Mouse (Mus musculus) ES-E14 (cell line): ENCODE measurements at regions not wholly inside any gene's neighbourhood (a gene's known extent, or its start where the extent isn't known, plus 50 kb on each side); places are given as distances from the start of the nearest gene placed in this dataset.

Source experiments
- DNase-seq: peaks from one replicate; pipeline ENCODE4 v3.0.0-alpha.2; 2013; ENCODE audit warnings: low read depth, low spot score
- H3K27ac ChIP-seq: 2 replicates; pipeline ENCODE4 v1.5.1; 2012; ENCODE audit warnings: low read depth, mild to moderate bottlenecking, low read length, moderate library complexity, mixed read lengths; ENCODE audit not compliant: poor library complexity, insufficient read depth, severe bottlenecking
- H3K36me3 ChIP-seq: 2 replicates; pipeline ENCODE4 v1.6.1; 2012; ENCODE audit warnings: mild to moderate bottlenecking, low read length, moderate library complexity, mixed read lengths; ENCODE audit not compliant: control insufficient read depth, poor library complexity, insufficient read depth, severe bottlenecking
- H3K4me1 ChIP-seq, 2 experiments: fragments of 150-350 bp in 1 of 2; sonication (generic) in 1 of 2; 2 replicates each; pipeline ENCODE4 v1.6.1; 2012; ENCODE audit warnings: low read length in 2 of 2, mild to moderate bottlenecking in 1 of 2, mixed read lengths in 1 of 2; ENCODE audit not compliant: control insufficient read depth in 2 of 2, insufficient read depth in 2 of 2, poor library complexity in 1 of 2
- H3K4me3 ChIP-seq, 2 experiments: fragments of 150-350 bp in 1 of 2; sonication (generic) in 1 of 2; 2 replicates each; pipeline ENCODE4 v1.5.1; 2012; ENCODE audit warnings: low read length in 2 of 2, low read depth in 1 of 2, mild to moderate bottlenecking in 1 of 2, mixed read lengths in 1 of 2; ENCODE audit not compliant: insufficient read depth in 1 of 2, poor library complexity in 1 of 2, severe bottlenecking in 1 of 2
- H3K9ac ChIP-seq: 2 replicates; pipeline ENCODE4 v1.6.1; 2012; ENCODE audit warnings: low read depth, mild to moderate bottlenecking, low read length, mixed read lengths; ENCODE audit not compliant: poor library complexity, insufficient read depth, severe bottlenecking
- H3K9me3 ChIP-seq: fragments of 150-350 bp; sonication (generic); 2 replicates; pipeline ENCODE4 v1.6.1; 2012; ENCODE audit warnings: low read depth, mild to moderate bottlenecking, low read length; ENCODE audit not compliant: control insufficient read depth, insufficient read depth
- CHD2 ChIP-seq: IDR thresholded peaks from 2 replicates; pipeline ENCODE4 v1.6.1; 2014; ENCODE audit warnings: mild to moderate bottlenecking, low read depth, low read length, inconsistent platforms
- HCFC1 ChIP-seq: IDR thresholded peaks from 2 replicates; pipeline ENCODE4 v1.6.1; 2012; ENCODE audit warnings: low read length, inconsistent platforms, borderline replicate concordance; ENCODE audit not compliant: insufficient read depth
- MAFK ChIP-seq: IDR thresholded peaks from 2 replicates; pipeline ENCODE4 v1.6.1; 2014; ENCODE audit warnings: mild to moderate bottlenecking, low read depth, low read length, inconsistent platforms; ENCODE audit not compliant: insufficient read depth
- ZC3H11A ChIP-seq: IDR thresholded peaks from 2 replicates; pipeline ENCODE4 v1.6.1; 2012; ENCODE audit warnings: low read depth, mild to moderate bottlenecking, inconsistent platforms, low read length, borderline replicate concordance
- ZNF384 ChIP-seq: IDR thresholded peaks from 2 replicates; pipeline ENCODE4 v1.6.1; 2012; ENCODE audit warnings: low read depth, low read length, inconsistent platforms
- in situ Hi-C, 2 experiments: fragments of 600-800 bp; cut with MboI; formaldehyde crosslinking; loops; one replicate each; pipeline ENCODE4 v1.15.1; 2025; ENCODE audit warnings: low sequenced_read_pairs in 2 of 2, inconsistent platforms in 1 of 2; ENCODE audit not compliant: unreplicated experiment in 2 of 2

- Histone ChIP-seq H3K9ac (no peak overlapping the region), H3K4me1 (no peaks in the 10 kb centered on the region), H3K9me3 (no peaks in the 10 kb centered on the region), H3K4me3 (no peak overlapping the region), H3K27ac (no peak overlapping the region), H3K36me3 (no peaks in the 10 kb centered on the region)
- in situ Hi-C loops: no loop called here
- DNase-seq: no peak
- TF ChIP-seq ZC3H11A (no peak), MAFK (no peak), HCFC1 (no peak), CHD2 (no peak), ZNF384 (no peak)
These were observed 122.4 kb downstream of the Wnt5a start for GRCm38 (mm10) chr14:28626951-28627350.

- Histone ChIP-seq H3K9ac (no peak overlapping the region), H3K4me3 (no peak overlapping the region), H3K27ac (no peak overlapping the region), H3K36me3 (no peaks in the 10 kb centered on the region), H3K9me3 (no peaks in the 10 kb centered on the region), H3K4me1 (no peaks in the 10 kb centered on the region)
- TF ChIP-seq ZNF384: no peak
- no peak for TF ChIP-seq ZC3H11A
- no peak for TF ChIP-seq MAFK
- no peak for TF ChIP-seq HCFC1
- in situ Hi-C loops: no loop called here
- DNase-seq: no peak
These were observed 130.6 kb downstream of the Wnt5a start for GRCm38 (mm10) chr14:28635175-28635574.

GRCm38 (mm10) chr14:28639056-28639455 lies 134.5 kb downstream of the Wnt5a start:
- no peak for DNase-seq
- TF ChIP-seq MAFK: no peak
- TF ChIP-seq CHD2: no peak
- TF ChIP-seq ZNF384: no peak
- no peak for TF ChIP-seq HCFC1
- no peak for TF ChIP-seq ZC3H11A

GRCm38 (mm10) chr14:28645807-28646206 lies 141.3 kb downstream of the Wnt5a start:
- no peaks in the 10 kb centered on the region for H3K9me3 ChIP-seq
- no peaks in the 10 kb centered on the region for H3K36me3 ChIP-seq
- no peak for TF ChIP-seq ZC3H11A
- no peak for TF ChIP-seq MAFK
- no peak for TF ChIP-seq HCFC1
- TF ChIP-seq CHD2: no peak
- TF ChIP-seq ZNF384: no peak
- no peak overlapping the region for H3K9ac ChIP-seq
- no peaks in the 10 kb centered on the region for H3K4me1 ChIP-seq
- H3K4me3 ChIP-seq: no peak overlapping the region
- in situ Hi-C loops: loop anchor here in 1 of 2 experiments (5.0 kb wide), 1 partner anchor 69 kb away; no protein-coding TSS in a partner anchor
- no peak for DNase-seq
- no peak overlapping the region for H3K27ac ChIP-seq

More at GRCm38 (mm10) chr14:28639056-28639455, 134.5 kb downstream of the Wnt5a start:
- Histone ChIP-seq H3K9ac (no peak overlapping the region), H3K27ac (no peak overlapping the region), H3K4me1 (no peaks in the 10 kb centered on the region), H3K9me3 (no peaks in the 10 kb centered on the region), H3K4me3 (no peak overlapping the region), H3K36me3 (no peaks in the 10 kb centered on the region)
- in situ Hi-C loops: no loop called here

GRCm38 (mm10) chr14:28649411-28649810 lies 144.9 kb downstream of the Wnt5a start:
- Histone ChIP-seq H3K4me1 (peaks cover 0 to 2% of the 10 kb centered on the region in 2 experiments; a peak in 1 of 4 replicates), H3K9ac (no peak overlapping the region), H3K36me3 (no peaks in the 10 kb centered on the region), H3K27ac (no peak overlapping the region), H3K4me3 (no peak overlapping the region), H3K9me3 (no peaks in the 10 kb centered on the region)
- no peak for TF ChIP-seq MAFK
- no peak for TF ChIP-seq HCFC1
- TF ChIP-seq ZC3H11A: no peak
- TF ChIP-seq ZNF384: no peak
- TF ChIP-seq CHD2: no peak
- in situ Hi-C loops: loop anchor here in 1 of 2 experiments (5.0 kb wide), 1 partner anchor 72 kb away; no protein-coding TSS in a partner anchor
- no peak for DNase-seq
